Mouse (Mus musculus) CH12.LX (cell line): ENCODE results near the gene Scml4.

Experiments
- CTCF ChIP-seq, 2 experiments: IDR thresholded peaks in 1 of 2; conservative IDR thresholded peaks in 1 of 2; 2 replicates each; pipeline ENCODE4 v1.5.1; 2011 to 2012; ENCODE audit warnings: low read depth in 2 of 2, low read length in 2 of 2, improper control_type of control experiment in 1 of 2, inconsistent platforms in 1 of 2, mild to moderate bottlenecking in 1 of 2, moderate library complexity in 1 of 2
- ELF1 ChIP-seq: IDR thresholded peaks from 2 replicates; pipeline ENCODE4 v1.6.1; 2014; ENCODE audit warnings: low read depth, mild to moderate bottlenecking, inconsistent platforms, low read length, improper control_type of control experiment
- EP300 ChIP-seq: IDR thresholded peaks from 2 replicates; pipeline ENCODE4 v1.6.1; 2011; ENCODE audit warnings: low read length, improper control_type of control experiment
- JUN ChIP-seq: IDR thresholded peaks from 2 replicates; pipeline ENCODE4 v1.6.1; 2011; ENCODE audit warnings: low read depth, mild to moderate bottlenecking, low read length, improper control_type of control experiment, moderate library complexity; ENCODE audit not compliant: insufficient read depth
- MAX ChIP-seq: IDR thresholded peaks from 2 replicates; pipeline ENCODE4 v1.6.1; 2011; ENCODE audit warnings: low read length, improper control_type of control experiment
- MXI1 ChIP-seq: IDR thresholded peaks from 2 replicates; pipeline ENCODE4 v1.6.1; 2011; ENCODE audit warnings: mild to moderate bottlenecking, low read depth, low read length, improper control_type of control experiment
- POLR2A ChIP-seq: IDR thresholded peaks from 2 replicates; pipeline ENCODE4 v1.6.1; 2011; ENCODE audit warnings: low read depth, mild to moderate bottlenecking, improper control_type of control experiment, low read length
- SMC3 ChIP-seq: IDR thresholded peaks from 2 replicates; pipeline ENCODE4 v1.6.1; 2011; ENCODE audit warnings: low read depth, low read length, improper control_type of control experiment
- USF1 ChIP-seq: IDR thresholded peaks from 2 replicates; pipeline ENCODE4 v1.6.1; 2014; ENCODE audit warnings: low read depth, mild to moderate bottlenecking, inconsistent platforms, low read length, improper control_type of control experiment

- TF ChIP-seq EP300 (no peak), MAX (no peak), ELF1 (no peak), CTCF (conservative IDR thresholded peaks at IDR 0.05 in 1 of 2, IDR thresholded peaks at IDR 0.05 in 1 of 2; ENCODE audit: low read depth in 2 of 2, low read length in 2 of 2) (no peak), POLR2A (no peak), JUN (no peak), USF1 (no peak), SMC3 (no peak), MXI1 (no peak)
Observed at GRCm38 (mm10) chr10:42825923-42826322, 34.2 kb upstream of the Scml4 start.
